Mouse (Mus musculus) cerebellum, adult 2 months (tissue): Measurements from ENCODE around the gene Wnt5b.

Source experiments
- CTCF ChIP-seq: fragments of 200-500 bp; IDR thresholded peaks from 2 replicates; pipeline ENCODE4 v1.5.1; 2011; ENCODE audit warnings: low read depth, mild to moderate bottlenecking, control low read depth, low read length, moderate library complexity, borderline replicate concordance; ENCODE audit not compliant: insufficient read depth
- POLR2A ChIP-seq: fragments of 200-500 bp; IDR thresholded peaks from 2 replicates; pipeline ENCODE4 v1.6.1; 2011; ENCODE audit warnings: low read length, control low read depth, borderline replicate concordance; ENCODE audit not compliant: insufficient read depth

GRCm38 (mm10) chr6:119521931-119522391 is 22.2 kb downstream of the Wnt5b start:
- TF ChIP-seq CTCF: no peak
- TF ChIP-seq POLR2A: no peak
